Mouse (Mus musculus) gastrocnemius, postnatal 4 days (tissue): ENCODE measurements around the gene Reep3. TPM values are rescaled to one million over a fixed set of nuclear protein-coding genes. Genes with fewer than 3 reads are reported as not detected.

Experiments used
- DNase-seq, 2 experiments: peaks; one replicate each; pipeline ENCODE4 v3.0.0; 2021 to 2022; ENCODE audit warnings: low spot score in 2 of 2, mixed read lengths in 2 of 2
- total RNA-seq, 2 experiments: library from RNA; stranded (reverse); gene quantifications; 2 replicates each; pipeline ENCODE4 v1.2.3; 2021

The Reep3 gene
- total RNA-seq, 2 experiments from 2014 or later = 33.6 to 34.4 TPM

- DNase-seq = peak in 1 of 2 experiments; percentile 12
Measured at GRCm38 (mm10) chr10:67053475-67053874, 43.3 kb downstream of the Reep3 start.

DNA sequence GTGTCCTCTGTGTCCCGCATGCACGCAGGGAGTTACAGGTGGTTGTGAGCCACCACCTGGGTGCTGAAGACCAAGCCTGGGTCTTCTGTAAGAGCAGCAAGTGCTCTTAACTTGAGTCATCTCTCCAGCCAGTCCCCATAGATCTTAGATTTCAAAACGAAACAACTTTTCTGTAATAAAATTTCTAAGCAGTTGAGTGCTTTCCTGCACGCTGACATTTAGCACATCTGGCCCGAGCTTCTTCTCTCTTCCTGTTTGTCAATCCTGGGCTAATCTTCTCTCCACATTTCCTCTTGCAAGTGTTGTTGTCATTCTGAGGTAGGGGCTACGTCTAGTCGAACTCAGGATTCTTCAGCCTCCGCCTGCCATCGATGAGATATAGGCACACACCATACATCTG lies 44.3 kb downstream of the Reep3 start:
- DNase-seq = no peak

DNA sequence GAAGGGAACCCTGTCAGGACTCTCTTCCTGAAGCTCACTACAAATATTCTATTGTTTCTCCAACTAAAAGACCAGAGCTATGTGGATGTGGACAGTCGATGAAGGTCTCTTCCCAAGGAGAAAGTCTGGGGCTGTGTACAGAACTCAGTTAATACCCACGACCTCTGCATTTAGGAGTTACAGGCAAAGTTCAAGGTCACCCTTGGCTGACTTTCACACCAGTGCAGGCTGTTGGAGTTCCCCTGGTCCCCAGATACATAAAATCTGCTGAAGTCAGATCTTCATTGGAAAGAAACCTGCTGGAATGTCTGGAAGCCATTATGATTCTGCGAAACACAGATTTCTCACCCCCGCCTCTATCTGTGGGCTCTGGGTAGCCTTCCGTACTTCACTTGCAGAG lies 45.3 kb downstream of the Reep3 start:
- DNase-seq = no peak

- DNase-seq = no peak
Measured at GRCm38 (mm10) chr10:67050766-67051165, 46.0 kb downstream of the Reep3 start.

GRCm38 (mm10) chr10:67049621-67050020 lies 47.1 kb downstream of the Reep3 start:
- no peak for DNase-seq

GRCm38 (mm10) chr10:67048871-67049615 lies 47.7 kb downstream of the Reep3 start:
- no peak for DNase-seq

DNA sequence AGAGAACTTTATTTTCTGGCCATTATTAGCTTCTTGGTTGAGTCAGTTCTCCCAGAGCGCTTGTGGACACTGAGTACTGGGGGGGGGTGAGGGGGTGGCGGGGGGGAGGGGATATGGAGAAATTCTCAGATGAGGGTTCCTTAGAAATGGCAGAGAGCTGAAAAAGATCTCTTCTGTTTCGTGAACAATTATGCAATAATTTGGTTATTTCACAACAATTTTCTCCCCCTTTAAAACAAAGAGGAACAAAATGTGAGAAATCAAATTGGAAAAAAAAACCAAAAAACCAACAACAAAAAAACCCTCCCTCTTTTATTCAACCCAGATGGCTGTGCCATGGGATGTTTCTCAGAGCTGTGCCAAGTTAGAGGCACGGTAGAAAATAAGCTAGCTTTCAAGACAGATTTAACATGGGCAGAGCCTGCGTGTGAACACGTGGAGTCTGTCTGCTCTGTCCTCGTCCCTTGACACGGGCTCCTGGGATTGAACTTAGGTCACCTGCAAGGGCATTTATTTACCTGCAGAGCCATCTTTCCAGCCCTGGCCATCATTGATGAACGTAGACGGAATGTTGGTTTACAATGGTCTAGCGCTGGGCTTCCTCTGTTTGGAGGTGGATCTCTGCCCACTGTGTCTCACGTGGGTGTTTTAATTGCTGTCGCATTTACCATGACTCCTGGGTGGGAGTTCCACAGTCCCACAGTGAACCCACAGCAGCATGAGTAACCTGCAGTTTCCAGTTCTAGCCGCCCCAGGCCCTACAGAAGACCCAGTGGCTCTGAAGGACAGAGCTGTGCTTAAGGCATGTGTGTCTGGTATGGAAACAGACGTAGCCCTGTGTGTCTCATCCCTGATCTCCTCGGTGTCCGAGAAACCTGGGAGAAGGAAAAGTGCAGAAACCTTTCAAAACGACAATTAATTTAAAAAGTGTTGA lies 48.8 kb downstream of the Reep3 start:
- DNase-seq = no peak

- DNase-seq = no peak
Measured at GRCm38 (mm10) chr10:67045192-67045899, 51.4 kb downstream of the Reep3 start.

DNA sequence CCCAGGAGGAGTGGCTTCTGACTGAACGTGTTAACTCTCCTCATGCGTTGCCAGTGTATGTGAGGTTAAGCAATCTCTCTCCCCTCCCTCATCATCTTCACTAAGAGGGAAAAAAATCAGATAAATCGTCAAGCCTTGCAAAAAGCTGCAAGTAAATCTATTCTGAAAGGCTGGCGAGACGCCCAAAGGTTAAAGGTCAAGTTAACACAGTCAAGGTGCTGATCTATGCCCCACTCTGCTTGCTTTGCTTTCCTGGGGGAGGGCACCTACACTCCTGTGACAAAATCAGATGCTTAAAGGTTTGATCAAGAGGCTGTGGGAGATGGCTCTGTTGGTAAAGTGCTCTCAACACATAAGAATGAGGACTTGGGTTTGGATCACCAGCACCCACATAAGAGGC lies 52.4 kb downstream of the Reep3 start:
- no peak for DNase-seq

- no peak for DNase-seq
Measured at GRCm38 (mm10) chr10:67043236-67043635, 53.5 kb downstream of the Reep3 start.

DNA sequence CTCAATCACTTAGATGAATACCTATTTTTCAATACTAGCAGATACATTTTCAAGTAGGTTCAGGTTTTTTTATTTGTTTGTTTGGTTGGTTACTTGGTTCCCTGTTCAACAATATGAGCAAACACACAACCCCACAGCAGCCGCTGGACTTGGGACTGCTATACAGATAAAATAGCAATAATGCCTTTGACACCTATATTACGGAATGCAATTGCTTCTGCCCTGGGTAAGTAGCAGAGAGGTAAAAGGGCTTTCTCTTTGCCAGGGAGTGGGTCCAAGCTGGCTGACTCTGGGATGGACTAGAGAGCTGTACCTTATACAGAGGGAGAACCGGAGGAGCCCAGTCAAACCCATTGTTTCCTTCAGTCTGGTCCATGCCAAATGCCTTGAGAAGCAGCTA lies 56.3 kb downstream of the Reep3 start:
- DNase-seq = no peak

DNA sequence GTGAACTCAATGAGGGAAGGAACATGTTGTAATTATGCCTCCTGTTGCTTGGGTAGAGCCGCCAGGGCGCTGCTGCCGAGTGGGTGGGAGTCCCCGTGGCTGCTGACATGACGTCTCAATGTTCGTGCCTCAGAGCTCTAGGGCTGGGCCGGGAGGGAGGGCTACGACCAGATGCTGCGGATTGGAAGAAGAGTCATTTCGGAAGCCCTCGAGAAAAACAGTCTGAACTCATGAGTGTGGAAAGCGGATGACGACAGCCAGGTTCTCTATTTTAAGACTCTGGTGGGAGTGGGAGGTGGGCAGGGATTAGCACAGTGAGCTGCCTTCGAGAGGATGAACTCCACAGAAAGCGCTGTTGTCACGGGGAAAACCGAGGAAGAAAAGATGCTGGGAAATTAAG lies 57.7 kb downstream of the Reep3 start:
- peak in 1 of 2 experiments; percentile 18 for DNase-seq

GRCm38 (mm10) chr10:67036542-67036941 lies 60.2 kb downstream of the Reep3 start:
- DNase-seq = no peak

- DNase-seq = no peak
Measured at GRCm38 (mm10) chr10:67036141-67036540, 60.6 kb downstream of the Reep3 start.

GRCm38 (mm10) chr10:67031186-67031585 lies 65.6 kb downstream of the Reep3 start:
- no peak for DNase-seq

GRCm38 (mm10) chr10:67029297-67029696 lies 67.4 kb downstream of the Reep3 start:
- DNase-seq = no peak

DNA sequence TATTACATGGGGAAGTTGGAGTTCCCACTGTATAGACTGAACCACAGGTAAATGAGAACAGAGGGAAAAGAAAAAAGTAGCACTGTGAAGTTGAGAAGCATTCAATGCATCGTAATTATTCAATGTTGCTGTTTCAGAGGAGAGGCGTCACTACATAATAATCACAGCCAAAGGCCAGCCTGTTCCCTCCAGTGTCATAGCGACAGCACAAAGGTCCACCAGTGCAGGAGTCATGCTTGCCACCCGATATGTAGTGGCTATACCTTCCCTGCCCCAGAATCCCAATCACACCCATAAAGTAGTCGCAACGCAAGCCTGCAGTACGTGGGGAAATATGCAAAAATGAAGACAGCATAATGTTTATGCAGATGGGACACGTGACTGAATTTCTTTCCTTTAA lies 70.4 kb downstream of the Reep3 start:
- DNase-seq = no peak

DNA sequence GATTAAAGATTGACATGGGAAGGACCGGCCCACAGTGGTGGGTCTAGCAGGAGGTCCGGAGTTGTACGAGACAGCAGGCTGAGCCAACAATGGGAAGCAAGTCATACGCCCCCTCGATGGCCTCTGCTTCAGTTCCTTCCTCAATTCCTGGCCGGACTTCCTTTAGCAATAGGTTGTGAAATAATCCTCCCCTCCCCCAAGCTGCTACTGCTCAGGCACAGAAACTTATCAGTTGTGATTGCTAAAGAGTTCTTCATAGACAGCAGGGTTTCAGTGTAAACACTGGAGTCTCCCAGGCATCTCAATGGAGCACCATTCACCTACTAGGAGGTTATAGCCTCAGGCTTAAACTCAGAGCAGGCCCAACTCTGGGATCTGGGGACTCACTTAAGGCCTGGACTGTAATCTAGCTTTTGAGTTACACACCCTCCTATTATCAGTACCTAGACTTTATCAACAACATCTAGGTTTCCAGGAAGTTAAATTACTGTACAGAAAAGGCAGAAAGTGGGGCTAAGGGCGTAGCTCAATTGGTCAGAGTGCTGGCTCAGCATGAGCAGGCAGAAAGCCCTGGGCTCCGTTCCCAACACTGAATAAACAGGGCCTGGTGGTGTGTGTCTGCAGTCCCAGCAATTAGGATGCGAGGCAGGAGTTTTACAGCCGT lies 71.0 kb downstream of the Reep3 start:
- peak; percentile 62 to 81 for DNase-seq

GRCm38 (mm10) chr10:67024391-67024790 lies 72.4 kb downstream of the Reep3 start:
- no peak for DNase-seq

DNA sequence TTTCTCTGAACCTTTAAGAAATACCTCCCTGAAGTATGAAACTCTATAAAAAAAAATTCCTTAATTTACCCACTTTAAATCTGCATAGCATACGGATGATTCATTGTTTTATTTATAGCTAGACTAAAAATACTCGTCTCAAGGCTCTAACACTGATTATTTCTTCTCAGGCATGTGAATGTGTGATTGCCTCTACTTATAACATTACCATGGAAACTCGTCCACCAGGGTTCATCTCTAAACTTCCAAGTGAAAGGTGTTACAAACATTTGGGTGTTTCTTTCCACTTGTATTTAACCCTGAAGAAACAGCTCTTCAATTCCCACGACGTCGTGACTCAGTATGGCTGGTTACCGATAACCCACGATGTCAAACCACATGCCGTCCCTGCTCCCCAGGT lies 73.7 kb downstream of the Reep3 start:
- DNase-seq = no peak

DNA sequence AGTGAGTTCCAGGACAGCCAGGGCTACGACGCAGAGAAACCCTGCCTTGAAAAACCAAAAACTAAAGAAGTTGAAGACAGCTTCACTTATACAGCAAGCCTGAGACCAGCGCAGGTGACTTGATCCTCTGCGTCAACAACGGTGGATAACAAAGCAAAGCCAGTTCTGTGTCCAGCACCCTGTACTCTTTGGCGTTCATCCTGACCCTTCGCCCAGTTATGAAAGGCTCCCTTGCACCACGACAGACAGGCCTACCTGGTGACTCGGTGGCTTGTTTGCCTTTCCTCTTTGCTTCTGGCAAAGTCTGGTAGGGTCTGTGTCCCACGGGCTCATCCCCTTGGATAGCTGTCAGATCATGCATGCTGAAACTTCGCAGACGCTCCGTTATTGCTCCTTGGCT lies 75.3 kb downstream of the Reep3 start:
- DNase-seq = no peak
